9 mouse cellular contexts compared by ENCODE assay signal in the genomic region with DNA sequence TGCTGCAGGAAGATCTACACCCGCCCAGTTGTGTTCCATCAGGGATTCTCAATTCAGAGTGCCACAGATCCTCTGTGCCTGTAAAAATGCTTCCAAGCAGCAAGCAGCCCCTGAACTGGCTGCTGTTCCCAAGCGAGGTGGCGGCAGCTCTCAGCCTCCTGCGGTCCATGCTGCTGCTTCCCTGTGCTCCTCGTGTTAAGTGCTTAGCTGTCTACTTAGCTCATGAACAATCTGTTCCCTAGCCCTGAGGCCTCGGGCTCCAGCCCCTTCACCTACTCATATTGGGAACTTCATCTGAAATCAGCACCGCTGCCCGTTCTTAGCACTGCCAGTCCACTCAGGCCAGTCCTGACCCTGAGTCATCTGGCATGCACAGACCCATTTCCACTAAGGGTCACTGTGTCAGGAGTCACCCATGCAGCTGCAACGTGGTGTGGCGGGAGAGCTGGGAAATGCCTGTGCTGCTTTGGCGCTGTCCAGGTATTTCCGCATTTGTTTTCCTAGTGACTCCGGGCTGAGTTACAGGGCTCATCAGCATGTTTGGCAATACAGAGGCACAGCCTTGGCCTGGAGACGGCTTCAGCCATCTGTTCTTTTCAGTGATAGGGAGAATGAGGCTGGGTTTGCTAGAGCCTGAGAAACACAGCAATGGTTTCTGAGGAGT.
A peak's percentile ranks its signal among the peaks of the same experiment; 100 is the strongest.
DNase-seq lines count a peak whose midpoint lies in the region; ATAC-seq lines count a peak whose summit lies in the region.
"Had no signal": no experiment of that assay in that cellular context is flagged by ENCODE, and none has a peak within 500 bp of the region (broad histone marks: within the 10 kb centered on the region; RNA-seq: fewer than 3 reads in every experiment).

No protein-coding gene starts in this region.

- DNase-seq in right cerebral cortex, adult 2 months (ENCODE audit: low spot score in 2 of 2) = peak; percentile 27 to 50
- DNase-seq in right cerebral cortex, postnatal 14 days = no peak
- DNase-seq in cerebellum, postnatal 14 days = peak; percentile 74 to 84
- DNase-seq in heart, adult 18-20 months = peak; percentile 70 to 81
- DNase-seq in kidney, postnatal 10 days = peak; percentile 38
- DNase-seq in testis, postnatal 10 days (ENCODE audit: low spot score) = peak; percentile 48

- H3K27ac ChIP-seq in liver, embryonic 16.5 days (ENCODE audit: low read length) = no peak overlapping the region
- H3K27ac ChIP-seq: kidney, postnatal 0 days had no signal

- no peaks in the 10 kb centered on the region for H3K4me1 ChIP-seq in liver, embryonic 16.5 days (ENCODE audit: control insufficient read depth, low read depth, low read length)

- H3K4me2 ChIP-seq in liver, embryonic 16.5 days (ENCODE audit: low read depth, low read length) = no peak overlapping the region

- no peaks in the 10 kb centered on the region for H3K9me3 ChIP-seq in liver, embryonic 16.5 days (replicated peaks; ENCODE audit: control insufficient read depth, low read length)

- no peaks in the 10 kb centered on the region for H3K36me3 ChIP-seq in liver, embryonic 16.5 days (ENCODE audit: control insufficient read depth, insufficient read depth)

- peak; percentile 81 for ATAC-seq in liver, embryonic 16.5 days (ENCODE audit: low read depth)
- no peak for ATAC-seq in megakaryocyte progenitor cell, adult 5-6 weeks (replicated peaks; ENCODE audit: poor library complexity)

- 52% methylated on average over 14 of the region's 14 CpGs for WGBS in liver, embryonic 16.5 days (ENCODE audit: insufficient replicate concordance)

- H3K4me3 ChIP-seq in liver, embryonic 16.5 days (ENCODE audit: low read depth, low read length) = no peak overlapping the region

- no peak overlapping the region for H3K9ac ChIP-seq in liver, embryonic 16.5 days (ENCODE audit: low read depth, low read length)

- H3K27me3 ChIP-seq in liver, embryonic 16.5 days (ENCODE audit: control insufficient read depth, insufficient read depth, low read depth, low read length) = no peaks in the 10 kb centered on the region
